Mouse (Mus musculus): ENCODE measurements around the gene Mef2b.

Gene Mef2b

GRCm38 (mm10) chr8:70139026-70139857 is at the start of gene Mef2b, which contains the start of the genes Rfxank and Borcs8:
Gene Mef2b (plus strand): TSS chr8:70139711.
Gene Rfxank (minus strand): TSS chr8:70139154.
Gene Borcs8 (plus strand): TSS chr8:70139499.
- DNase-seq (ENCODE audit: low read depth): peak; percentile 100

DNA sequence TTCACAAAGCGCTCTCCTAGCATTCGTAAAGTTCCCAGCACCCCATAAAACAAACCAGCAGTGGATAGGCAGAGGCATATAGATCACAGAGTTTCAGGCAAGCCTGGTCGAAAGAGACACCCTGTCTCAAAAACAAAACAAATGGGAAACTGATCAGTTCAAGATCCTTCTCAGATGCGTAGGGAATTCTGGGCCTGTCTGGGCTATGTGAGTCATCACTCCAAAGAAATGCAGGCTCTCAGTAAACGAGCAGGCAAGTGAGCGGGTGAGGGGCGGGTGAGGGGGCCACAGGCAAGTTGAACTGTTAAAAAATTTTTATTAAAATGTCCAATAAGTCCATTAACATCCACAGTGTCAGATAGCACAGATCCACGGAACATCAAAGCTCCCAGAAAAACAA is 46.7 kb upstream of the Mef2b start:
- peak; percentile 76 for DNase-seq (ENCODE audit: low read depth)

DNA sequence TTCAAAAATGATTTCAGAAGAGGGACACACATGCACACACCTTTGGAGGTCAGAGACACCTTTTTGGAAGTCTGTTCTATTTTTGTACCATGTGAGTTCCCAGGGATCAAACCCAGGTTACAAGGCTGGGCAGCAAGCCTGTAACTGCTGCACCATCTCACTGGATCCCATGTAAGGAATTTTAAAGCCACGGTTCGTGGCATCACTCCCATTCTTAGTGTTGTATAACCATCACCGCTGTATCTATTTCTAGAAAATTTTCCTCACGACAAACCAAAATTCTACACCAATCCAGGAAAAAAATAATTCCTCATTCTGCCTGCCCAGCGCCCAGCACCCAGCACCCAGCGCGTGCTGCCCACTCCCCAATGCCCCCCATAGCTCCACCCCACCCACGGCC is 40.2 kb upstream of the Mef2b start:
- DNase-seq (ENCODE audit: low read depth): no peak

- no peak for DNase-seq (ENCODE audit: low read depth)
Measured at GRCm38 (mm10) chr8:70100241-70100640, 39.3 kb upstream of the Mef2b start.

DNA sequence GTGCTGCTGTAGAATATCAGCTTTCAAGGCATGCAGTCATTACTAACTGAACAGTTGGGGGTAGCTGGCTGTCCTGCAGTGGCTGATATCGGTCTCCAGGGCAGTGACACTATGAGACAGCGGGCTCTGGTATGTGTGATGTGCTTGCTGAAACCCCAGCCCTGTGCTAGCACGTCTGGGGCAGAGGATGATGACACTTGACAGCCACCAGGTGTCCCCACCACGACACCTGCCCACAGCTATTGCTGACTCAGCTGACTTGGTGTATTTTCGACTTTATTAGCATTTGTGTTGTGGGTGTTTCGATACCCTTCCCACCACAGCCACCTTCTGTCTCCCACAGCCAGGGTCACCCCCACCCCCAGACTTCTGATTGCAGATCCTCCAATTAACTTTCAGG is 35.0 kb upstream of the Mef2b start:
- DNase-seq (ENCODE audit: low read depth): peak; percentile 55

DNA sequence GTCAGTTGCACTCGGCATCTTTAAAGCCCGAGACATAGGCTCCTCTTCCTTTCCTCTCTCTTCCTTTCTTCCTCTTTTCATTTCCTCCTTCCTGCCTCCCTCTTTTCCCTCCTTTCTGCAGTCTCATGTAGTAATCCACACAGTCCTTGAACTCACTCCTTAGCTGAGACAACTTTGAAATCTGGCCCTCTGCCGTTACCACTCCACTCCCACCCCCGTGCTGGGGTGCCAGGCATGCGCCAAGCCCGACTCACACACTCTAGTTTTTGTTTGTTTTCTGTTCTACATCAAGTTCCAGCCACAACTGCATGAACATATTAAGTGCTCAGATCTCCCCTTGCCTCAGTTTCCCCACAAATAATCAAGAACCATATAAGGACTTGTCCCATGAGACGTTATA is 34.6 kb upstream of the Mef2b start:
- no peak for DNase-seq (ENCODE audit: low read depth)

- DNase-seq (ENCODE audit: low read depth): no peak
Measured at GRCm38 (mm10) chr8:70110451-70110850, 29.1 kb upstream of the Mef2b start.

DNA sequence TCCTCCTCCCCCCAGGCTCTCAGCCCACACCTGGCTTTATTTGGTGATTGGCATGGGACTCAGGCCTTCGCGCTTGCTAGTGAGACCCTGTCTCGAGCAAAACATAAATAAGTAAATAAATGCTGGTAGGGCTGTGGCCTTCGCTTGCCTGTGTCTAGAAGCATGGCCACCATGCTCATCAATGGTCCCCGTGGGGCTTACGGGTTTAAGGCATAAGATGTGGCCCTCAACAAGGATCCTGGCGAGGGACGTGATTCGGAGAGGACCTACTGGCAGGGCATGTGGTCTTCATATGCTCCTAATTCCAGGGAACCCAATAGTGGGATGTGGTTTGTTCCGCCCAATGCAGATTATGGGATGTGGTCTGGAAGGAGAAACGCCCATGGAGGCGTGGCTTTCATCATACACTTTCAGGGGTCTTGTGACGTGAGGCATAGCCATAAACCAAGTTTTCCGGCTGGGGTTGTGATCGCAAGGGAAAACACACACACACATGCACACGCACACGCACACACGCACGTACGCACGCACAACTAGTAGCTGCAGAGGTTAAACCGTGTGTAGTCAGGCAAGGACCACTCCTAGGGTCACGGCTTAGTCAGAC is 28.2 kb upstream of the Mef2b start:
- DNase-seq (ENCODE audit: low read depth): no peak

DNA sequence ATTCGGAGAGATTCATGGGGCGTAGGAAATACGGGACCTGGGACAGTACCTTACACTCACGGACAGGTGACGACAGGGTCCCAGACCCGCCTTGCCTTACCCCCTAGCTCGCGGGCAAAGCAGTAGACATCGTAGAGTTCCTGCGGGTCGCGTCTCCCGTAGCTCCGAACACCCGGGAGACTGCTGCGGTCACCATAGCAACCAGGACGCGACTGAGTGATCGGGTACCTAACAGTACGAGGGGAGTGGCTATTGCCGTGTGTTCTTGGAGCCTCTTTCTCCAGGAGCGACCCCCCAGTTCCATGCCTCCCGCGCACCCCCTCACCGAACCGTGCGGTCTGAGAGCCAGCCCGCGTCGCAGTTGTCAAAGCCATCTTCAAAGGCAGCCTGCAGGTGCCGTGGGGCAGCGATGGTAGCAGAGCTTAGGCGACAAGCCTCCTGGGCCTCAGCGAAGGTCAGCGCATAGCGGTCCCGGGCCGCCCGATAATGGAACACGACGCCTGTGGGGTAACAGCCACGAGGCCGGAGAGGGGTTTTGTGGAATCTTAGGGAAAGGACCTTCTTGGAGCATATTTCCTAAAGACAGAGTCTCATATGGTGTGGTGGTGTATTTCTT is 27.0 kb upstream of the Mef2b start:
- DNase-seq (ENCODE audit: low read depth): no peak

DNA sequence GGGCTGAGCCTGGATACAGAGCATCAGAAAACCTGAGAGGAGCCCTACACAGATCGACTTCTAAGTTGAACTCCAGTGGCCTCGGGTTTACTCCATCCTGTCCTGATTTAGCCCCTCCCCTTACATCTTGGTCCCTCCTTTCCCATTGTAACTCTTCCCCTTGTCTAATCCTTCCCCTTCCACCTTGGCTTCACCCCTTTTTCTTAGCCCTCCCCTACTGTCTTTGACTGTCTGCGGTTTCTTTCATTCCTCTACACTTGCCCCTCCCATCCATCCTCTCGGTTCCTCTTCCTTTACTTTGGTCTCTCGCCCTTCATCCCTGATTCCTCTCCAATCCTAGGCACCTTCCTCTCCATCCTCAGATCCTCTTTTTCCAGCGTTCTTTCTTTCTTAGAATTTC is 25.0 kb upstream of the Mef2b start:
- DNase-seq (ENCODE audit: low read depth): no peak

- DNase-seq (ENCODE audit: low read depth): no peak
Measured at GRCm38 (mm10) chr8:70114892-70115291, 24.6 kb upstream of the Mef2b start.

DNA sequence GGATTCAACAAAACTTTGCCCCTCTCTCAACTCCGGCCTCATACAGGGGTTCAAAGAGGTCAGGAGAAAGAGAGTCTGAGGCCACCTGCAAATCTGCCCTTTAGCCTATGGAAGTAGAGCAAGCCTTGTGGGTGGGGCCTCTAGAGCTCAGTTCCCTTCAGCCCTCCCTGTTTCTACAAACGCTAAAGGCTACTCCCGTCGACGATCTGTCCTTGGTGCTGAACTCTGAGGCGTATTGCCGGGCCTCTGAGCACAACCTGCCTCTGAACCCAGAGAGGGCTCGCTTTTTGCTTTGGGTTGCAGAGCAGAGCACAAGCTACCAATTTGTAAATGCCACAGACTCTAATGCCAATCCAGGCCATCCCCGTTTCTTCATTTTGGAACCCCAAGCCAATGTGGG is 21.9 kb upstream of the Mef2b start:
- DNase-seq (ENCODE audit: low read depth): peak; percentile 86

DNA sequence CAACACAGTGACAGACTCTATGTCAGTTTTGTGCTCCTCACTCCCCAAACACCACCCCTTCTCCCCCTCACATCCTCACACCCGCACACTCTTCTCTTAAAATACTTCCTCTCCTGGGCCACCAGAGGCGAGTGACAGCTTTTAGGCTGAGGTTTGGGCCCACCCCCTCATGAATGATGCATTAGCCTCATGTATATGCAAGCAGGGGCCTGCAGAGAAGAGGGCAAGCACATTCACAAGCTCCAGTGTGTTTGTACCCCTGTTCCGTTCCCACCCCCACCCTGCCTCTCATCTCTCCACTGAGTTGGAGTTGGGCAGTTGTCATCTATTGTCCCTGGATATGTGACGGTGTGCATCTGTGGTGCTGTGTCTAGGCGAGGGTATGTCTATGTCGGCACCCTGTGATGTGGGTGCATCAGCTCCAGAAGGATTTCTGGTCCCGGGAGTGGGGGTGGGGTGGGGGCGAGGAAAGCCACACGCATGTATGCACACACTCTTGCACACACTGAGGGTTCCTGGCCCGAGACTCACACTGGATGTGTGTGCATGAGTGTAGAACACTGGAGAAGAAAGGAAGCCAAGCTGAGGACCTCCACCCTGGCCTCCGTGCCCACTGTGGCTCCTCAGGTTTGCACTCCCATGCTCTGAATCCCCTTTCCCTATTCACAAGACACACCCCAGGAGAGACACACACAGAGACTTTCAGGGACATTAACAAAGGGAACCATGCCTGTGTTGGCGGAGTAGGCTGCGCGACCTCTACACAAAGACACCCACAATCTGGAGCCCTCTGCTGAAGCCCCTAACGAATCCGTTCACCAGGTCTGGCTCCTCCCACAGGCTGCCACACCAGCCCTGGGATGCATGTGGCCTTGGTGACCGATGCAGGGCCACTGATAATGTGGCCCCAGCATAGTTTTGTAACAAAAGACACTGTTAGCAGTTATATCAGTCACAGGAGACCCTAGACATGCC is 20.5 kb upstream of the Mef2b start:
- DNase-seq (ENCODE audit: low read depth): no peak

GRCm38 (mm10) chr8:70120667-70121066 is 18.8 kb upstream of the Mef2b start, which contains the start of gene Ncan:
Gene Ncan (minus strand): TSS chr8:70120873.
- peak; percentile 68 for DNase-seq (ENCODE audit: low read depth)

DNA sequence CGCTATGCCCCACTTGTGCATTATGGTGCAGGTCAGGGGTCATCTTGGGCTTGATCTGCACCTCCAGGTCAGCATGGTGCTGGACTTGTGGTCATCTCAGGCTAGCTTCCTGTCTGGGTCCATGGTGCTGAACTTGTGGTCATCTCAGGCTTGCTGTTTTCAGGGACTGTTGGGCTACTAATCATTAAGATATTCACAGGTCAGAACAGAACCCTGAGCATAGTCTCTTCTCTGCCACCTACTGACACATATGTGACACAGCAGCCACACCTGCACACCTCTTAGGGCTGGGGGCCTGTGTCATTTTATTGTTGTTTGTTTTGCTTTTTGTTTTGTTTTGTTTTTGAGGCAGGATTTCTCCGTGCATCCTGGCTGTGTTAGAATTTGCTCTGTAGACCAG is 16.6 kb upstream of the Mef2b start:
- DNase-seq (ENCODE audit: low read depth): peak; percentile 46

GRCm38 (mm10) chr8:70124992-70125391 is 14.5 kb upstream of the Mef2b start:
- DNase-seq (ENCODE audit: low read depth): no peak

GRCm38 (mm10) chr8:70128435-70128834 is 11.1 kb upstream of the Mef2b start:
- peak; percentile 70 for DNase-seq (ENCODE audit: low read depth)

DNA sequence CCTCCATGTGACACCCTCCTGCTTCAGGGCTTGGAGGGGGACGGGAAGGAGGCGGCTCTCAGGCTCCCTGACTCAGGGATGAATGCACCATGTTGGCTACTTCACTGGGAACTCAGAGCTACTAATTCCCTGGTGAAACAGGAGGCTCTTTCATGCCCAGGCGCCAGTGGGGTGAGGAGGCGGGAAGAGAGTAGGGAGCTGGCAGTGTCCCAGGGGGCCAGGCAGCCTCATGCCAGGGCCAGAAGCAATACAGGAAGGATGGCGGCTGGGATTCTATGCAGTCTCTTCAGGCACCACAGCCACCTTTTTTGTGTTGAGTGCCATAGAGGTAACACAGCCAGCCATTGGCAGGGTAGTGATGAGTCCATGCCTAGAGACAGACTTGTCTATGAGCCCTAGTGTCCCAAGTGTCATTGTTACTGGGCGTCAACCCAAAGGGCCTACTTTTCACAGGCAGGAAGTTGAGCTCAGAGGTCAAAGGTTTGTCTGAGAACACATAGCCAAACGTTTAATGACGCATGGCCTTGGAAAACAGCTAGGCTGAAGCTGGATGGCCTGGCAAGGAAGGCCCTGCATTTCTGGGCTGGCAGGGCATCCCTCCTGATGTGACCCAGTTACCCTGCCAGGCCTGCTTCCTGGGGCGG is 10.1 kb upstream of the Mef2b start:
- DNase-seq (ENCODE audit: low read depth): peak; percentile 77

DNA sequence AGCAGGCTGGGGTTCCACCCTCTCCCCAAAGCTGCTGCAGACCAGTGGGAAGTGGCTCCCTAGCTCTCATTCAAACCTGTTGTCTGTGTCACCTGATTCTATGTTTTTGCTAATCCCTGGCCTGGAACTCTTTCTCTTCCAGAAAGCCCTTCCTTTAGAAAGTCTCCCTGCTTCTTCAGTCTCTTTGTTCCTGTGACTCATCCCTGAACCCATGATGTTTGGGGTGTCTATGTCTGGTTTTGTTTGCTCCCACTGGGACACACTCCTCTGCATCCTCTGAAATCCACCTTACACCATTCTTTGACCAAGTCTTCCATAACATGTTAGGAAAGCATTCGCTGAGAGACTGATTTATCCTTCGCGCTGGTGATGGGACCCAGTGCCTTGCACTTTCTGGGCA is 9.4 kb upstream of the Mef2b start:
- DNase-seq (ENCODE audit: low read depth): peak; percentile 51

DNA sequence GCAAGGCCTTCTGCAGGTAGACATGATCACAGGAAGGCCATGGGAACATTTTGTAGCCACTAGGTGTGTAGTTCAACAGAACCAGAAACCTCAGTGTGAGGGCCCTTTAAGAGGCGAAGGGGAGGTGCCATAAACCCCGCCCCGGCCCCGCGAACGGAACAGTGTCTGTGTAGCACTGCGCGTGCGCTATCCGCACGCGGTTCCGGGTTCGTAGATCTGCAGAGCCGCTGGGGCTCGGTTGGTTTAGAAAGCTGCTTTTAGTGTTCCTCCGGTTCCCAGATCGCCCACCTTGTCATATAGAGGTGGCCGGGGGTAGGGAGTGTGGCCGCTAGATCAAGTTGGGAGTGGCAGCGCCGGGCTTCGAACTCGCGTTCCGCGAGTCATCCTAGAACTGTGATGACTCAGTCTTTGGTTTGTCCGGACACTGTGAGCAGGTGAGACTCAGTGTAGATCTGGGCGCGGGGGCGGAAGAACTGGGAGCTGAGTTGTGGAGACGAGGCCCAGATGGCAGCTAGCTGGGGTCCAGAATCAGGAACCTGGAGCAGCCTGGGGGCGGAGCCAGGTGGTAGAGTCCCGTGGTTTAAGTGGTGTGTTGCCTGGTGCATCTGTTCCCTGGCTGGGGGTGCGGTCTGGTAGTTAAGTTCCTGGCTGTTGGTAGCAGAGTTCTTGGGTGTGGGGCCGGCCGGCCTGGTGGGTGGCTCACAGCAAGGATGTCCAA is 8.2 kb upstream of the Mef2b start, which contains the start of gene Nr2c2ap:
Nr2c2ap (plus strand) TSS at position 168 of the 718 bp plus-strand sequence.
- peak; percentile 96 for DNase-seq (ENCODE audit: low read depth)

- DNase-seq (ENCODE audit: low read depth): no peak
Measured at GRCm38 (mm10) chr8:70134086-70134485, 5.4 kb upstream of the Mef2b start.

Data from NIH3T3 (cell line).